Mouse (Mus musculus) liver, embryonic 15.5 days (tissue): ENCODE data around the gene Fndc10. TPM values are rescaled to one million over a fixed set of nuclear protein-coding genes. Genes with fewer than 3 reads are reported as not detected.
A peak's percentile ranks its signal among the peaks of the same experiment; 100 is the strongest.
"Not testable (repeated sequence)": the region's sequence is repeated elsewhere in the genome, so short reads cannot be mapped to it uniquely, and the experiment has no call there.

ENCODE experiments used
- ATAC-seq: fragments of 200-750 bp; cut with Nextera tagmentation; 2 replicates; pipeline ENCODE4 v1.8.0; 2017; ENCODE audit warnings: moderate number of reproducible peaks, mild to moderate bottlenecking, moderate library complexity; ENCODE audit not compliant: insufficient read depth
- H3K27ac ChIP-seq: fragments of 300-500 bp; sonication (generic); replicated peaks from 2 replicates; pipeline ENCODE4 v1.5.1; 2015; ENCODE audit warnings: mild to moderate bottlenecking, inconsistent platforms
- H3K27me3 ChIP-seq: fragments of 300-500 bp; sonication (generic); 2 replicates; pipeline ENCODE4 v1.6.1; 2015; ENCODE audit warnings: mild to moderate bottlenecking, inconsistent platforms
- H3K36me3 ChIP-seq: fragments of 300-500 bp; sonication (generic); replicated peaks from 2 replicates; pipeline ENCODE4 v1.6.1; 2015; ENCODE audit warnings: moderate library complexity, mild to moderate bottlenecking, inconsistent platforms
- H3K4me1 ChIP-seq: fragments of 300-500 bp; sonication (generic); replicated peaks from 2 replicates; pipeline ENCODE4 v1.6.1; 2015; ENCODE audit warnings: inconsistent platforms
- H3K4me2 ChIP-seq: fragments of 300-500 bp; sonication (generic); 2 replicates; pipeline ENCODE4 v1.6.1; 2015; ENCODE audit warnings: moderate library complexity, mild to moderate bottlenecking, inconsistent platforms
- H3K4me3 ChIP-seq: fragments of 300-500 bp; sonication (generic); replicated peaks from 2 replicates; pipeline ENCODE4 v1.5.1; 2015; ENCODE audit warnings: mild to moderate bottlenecking, inconsistent platforms
- H3K9ac ChIP-seq: fragments of 300-500 bp; sonication (generic); 2 replicates; pipeline ENCODE4 v1.6.1; 2015; ENCODE audit warnings: moderate library complexity, mild to moderate bottlenecking, inconsistent platforms
- H3K9me3 ChIP-seq: fragments of 300-500 bp; sonication (generic); replicated peaks from 2 replicates; pipeline ENCODE4 v1.6.1; 2016; ENCODE audit warnings: inconsistent platforms
- WGBS: fragments of 180-500 bp; shearing (Covaris S2); methylation state at CpG from one replicate; pipeline ENCODE4 v1.1.7; 2015; ENCODE audit warnings: mixed read lengths; ENCODE audit not compliant: insufficient replicate concordance; 5-methylcytosine and 5-hydroxymethylcytosine counted together
- polyA plus RNA-seq: library from polyadenylated mRNA; unstranded; fragments of >200 nt; fragmentation: Nextera tagmentation; extraction: Ambion mirVana; gene quantifications from 2 replicates; pipeline ENCODE4 v1.2.1, GENCODE M21; 2015

The Fndc10 gene
- polyA plus RNA-seq, 1 experiment from 2014 or later: 0.48 TPM

- Histone ChIP-seq H3K4me3 (no peak overlapping the region), H3K4me2 (no peak overlapping the region), H3K27me3 (peaks cover 54% of the 10 kb centered on the region), H3K9ac (no peak overlapping the region), H3K36me3 (peaks cover 3% of the 10 kb centered on the region), H3K9me3 (no peaks in the 10 kb centered on the region), H3K4me1 (peaks cover 30% of the 10 kb centered on the region), H3K27ac (no peak overlapping the region)
- WGBS: 79% methylated on average over 13 of the region's 13 CpGs
- no peak for ATAC-seq
These were observed 37.9 kb upstream of the Fndc10 start for GRCm38 (mm10) chr4:155656214-155656751.

GRCm38 (mm10) chr4:155658961-155659360 is 35.2 kb upstream of the Fndc10 start:
- H3K27ac ChIP-seq: no peak overlapping the region
- no peaks in the 10 kb centered on the region for H3K9me3 ChIP-seq
- H3K4me1 ChIP-seq: peaks cover 15% of the 10 kb centered on the region
- no peak for ATAC-seq
- no peaks in the 10 kb centered on the region for H3K36me3 ChIP-seq
- no peak overlapping the region for H3K9ac ChIP-seq
- 66% methylated on average over 10 of the region's 10 CpGs for WGBS
- H3K4me3 ChIP-seq: no peak overlapping the region
- no peak overlapping the region for H3K4me2 ChIP-seq
- peaks cover 27% of the 10 kb centered on the region for H3K27me3 ChIP-seq

GRCm38 (mm10) chr4:155660641-155661040 is 33.5 kb upstream of the Fndc10 start:
- no peaks in the 10 kb centered on the region for H3K36me3 ChIP-seq
- no peak overlapping the region for H3K4me3 ChIP-seq
- no peak overlapping the region for H3K9ac ChIP-seq
- H3K9me3 ChIP-seq: no peaks in the 10 kb centered on the region
- 72% methylated on average over 12 of the region's 12 CpGs for WGBS
- peaks cover 10% of the 10 kb centered on the region for H3K27me3 ChIP-seq
- no peak overlapping the region for H3K4me2 ChIP-seq
- no peak for ATAC-seq
- H3K27ac ChIP-seq: no peak overlapping the region
- H3K4me1 ChIP-seq: no peaks in the 10 kb centered on the region; the same call in 1 of the 2 replicates

- Histone ChIP-seq H3K9ac (no peak overlapping the region), H3K4me2 (no peak overlapping the region)
- ATAC-seq: no peak
These were observed 27.2 kb upstream of the Fndc10 start for GRCm38 (mm10) chr4:155666903-155667302.

GRCm38 (mm10) chr4:155668689-155669597 is 25.2 kb upstream of the Fndc10 start, which contains the start of gene Mib2:
TSS of gene Mib2 (minus strand) at chr4:155669198.
- H3K4me3 ChIP-seq: peak within 1 kb of the TSS; percentile 74

More at GRCm38 (mm10) chr4:155666903-155667302, 27.2 kb upstream of the Fndc10 start:
- no peaks in the 10 kb centered on the region for H3K27me3 ChIP-seq
- H3K4me1 ChIP-seq: peaks cover 15% of the 10 kb centered on the region
- no peaks in the 10 kb centered on the region for H3K9me3 ChIP-seq
- no peaks in the 10 kb centered on the region for H3K36me3 ChIP-seq
- H3K4me3 ChIP-seq: no peak overlapping the region
- no peak overlapping the region for H3K27ac ChIP-seq

GRCm38 (mm10) chr4:155669598-155670075 is 24.5 kb upstream of the Fndc10 start:
- H3K9ac ChIP-seq: 0 out of 2 replicates have a peak overlapping the region, but pooled peaks have one; percentile 10
- WGBS: 1% methylated on average over 8 of the region's 8 CpGs
- no peaks in the 10 kb centered on the region for H3K9me3 ChIP-seq
- H3K4me3 ChIP-seq: peak overlapping the region; percentile 74
- no peaks in the 10 kb centered on the region for H3K27me3 ChIP-seq
- no peaks in the 10 kb centered on the region for H3K36me3 ChIP-seq
- H3K4me1 ChIP-seq: peaks cover 15% of the 10 kb centered on the region
- peak overlapping the region; percentile 93 for H3K4me2 ChIP-seq
- ATAC-seq: no peak
- H3K27ac ChIP-seq: no peak overlapping the region

More at GRCm38 (mm10) chr4:155668689-155669597, 25.2 kb upstream of the Fndc10 start, which contains the start of gene Mib2:
- WGBS: under 1% methylated on average over 73 of the region's 73 CpGs
- peak within 1 kb of the TSS; percentile 48 for H3K27ac ChIP-seq
- H3K27me3 ChIP-seq: no peaks in the 10 kb centered on the region
- peak; percentile 98 for ATAC-seq
- H3K9ac ChIP-seq: peak within 1 kb of the TSS; percentile 71
- H3K4me2 ChIP-seq: peak within 1 kb of the TSS; percentile 93
- H3K36me3 ChIP-seq: no peaks in the 10 kb centered on the region
- peaks cover 15% of the 10 kb centered on the region for H3K4me1 ChIP-seq
- H3K9me3 ChIP-seq: no peaks in the 10 kb centered on the region

GRCm38 (mm10) chr4:155670236-155670635 is 23.9 kb upstream of the Fndc10 start:
- Histone ChIP-seq H3K4me1 (peaks cover 15% of the 10 kb centered on the region), H3K4me2 (peak overlapping the region; percentile 93; the same call in 1 of the 2 replicates)
- H3K27ac ChIP-seq, H3K27me3 ChIP-seq, ATAC-seq, H3K4me3 ChIP-seq, H3K9me3 ChIP-seq, H3K9ac ChIP-seq, H3K36me3 ChIP-seq: not testable (repeated sequence)
- 64% methylated on average over 4 of the region's 4 CpGs for WGBS

GRCm38 (mm10) chr4:155672082-155672481 is 22.1 kb upstream of the Fndc10 start:
- 43% methylated on average over 2 of the region's 2 CpGs for whole genome bisulfite sequencing
- no peaks in the 10 kb centered on the region for H3K9me3 ChIP-seq
- no peak overlapping the region for H3K27ac ChIP-seq
- peaks cover 15% of the 10 kb centered on the region for H3K4me1 ChIP-seq
- H3K36me3 ChIP-seq: no peaks in the 10 kb centered on the region
- H3K27me3 ChIP-seq: no peaks in the 10 kb centered on the region
- H3K4me3 ChIP-seq: no peak overlapping the region
- no peak for ATAC-seq
- no peak overlapping the region for H3K4me2 ChIP-seq
- no peak overlapping the region for H3K9ac ChIP-seq

- 56% methylated on average over 2 of the region's 2 CpGs for WGBS
- H3K4me1 ChIP-seq: no peaks in the 10 kb centered on the region
- H3K27ac ChIP-seq: no peak overlapping the region
- H3K27me3 ChIP-seq: no peaks in the 10 kb centered on the region
- no peak overlapping the region for H3K9ac ChIP-seq
- no peak overlapping the region for H3K4me2 ChIP-seq
- H3K9me3 ChIP-seq: no peaks in the 10 kb centered on the region
- no peak for ATAC-seq
- no peak overlapping the region for H3K4me3 ChIP-seq
- H3K36me3 ChIP-seq: no peaks in the 10 kb centered on the region
These were observed 18.2 kb upstream of the Fndc10 start for GRCm38 (mm10) chr4:155675991-155676390.

- ATAC-seq, H3K4me1 ChIP-seq, H3K4me3 ChIP-seq, H3K4me2 ChIP-seq, H3K36me3 ChIP-seq, H3K27ac ChIP-seq, H3K9ac ChIP-seq, H3K9me3 ChIP-seq, H3K27me3 ChIP-seq: not testable (repeated sequence)
- 77% methylated on average over 16 of the region's 19 CpGs for whole genome bisulfite sequencing
These were observed 10.4 kb upstream of the Fndc10 start for GRCm38 (mm10) chr4:155683670-155684277.

- not testable (repeated sequence) for H3K27ac ChIP-seq, H3K9ac ChIP-seq, H3K9me3 ChIP-seq, H3K4me3 ChIP-seq, H3K4me2 ChIP-seq, ATAC-seq, H3K4me1 ChIP-seq, H3K36me3 ChIP-seq
- WGBS: 68% methylated on average over 4 of the region's 4 CpGs
- H3K27me3 ChIP-seq: peaks cover 22% of the 10 kb centered on the region
These were observed 6.4 kb upstream of the Fndc10 start for GRCm38 (mm10) chr4:155687764-155688163.
